Mouse (Mus musculus) heart, embryonic 14.5 days (tissue): Measurements from ENCODE around the gene Adgrg4. TPM values are rescaled to one million over a fixed set of nuclear protein-coding genes. Genes with fewer than 3 reads are reported as not detected.

Experiments used
- ATAC-seq: fragments of 200-750 bp; cut with Nextera tagmentation; 2 replicates; pipeline ENCODE4 v1.8.0; 2017; ENCODE audit warnings: low read depth, moderate TSS enrichment; ENCODE audit not compliant: insufficient number of reproducible peaks, insufficient read depth, low FRiP score
- H3K27ac ChIP-seq, 2 experiments: fragments of 200-500 bp in 1 of 2; fragments of 300-500 bp in 1 of 2; sonication (generic) in 1 of 2; replicated peaks in 1 of 2; 2 replicates each; pipeline ENCODE4 v1.5.1; 2012 to 2014; ENCODE audit warnings: low read depth in 2 of 2, low read length in 2 of 2, control low read depth in 1 of 2, mild to moderate bottlenecking in 1 of 2, mixed read lengths in 1 of 2; ENCODE audit not compliant: control insufficient read depth in 1 of 2, insufficient read depth in 1 of 2
- H3K27me3 ChIP-seq: fragments of 300-500 bp; sonication (generic); 2 replicates; pipeline ENCODE4 v1.6.1; 2014; ENCODE audit warnings: mild to moderate bottlenecking, low read length, control low read depth; ENCODE audit not compliant: control insufficient read depth, insufficient read depth
- H3K36me3 ChIP-seq: fragments of 300-500 bp; sonication (generic); 2 replicates; pipeline ENCODE4 v1.6.1; 2014; ENCODE audit warnings: mild to moderate bottlenecking, control low read depth, low read length, mixed read lengths; ENCODE audit not compliant: control insufficient read depth, insufficient read depth
- H3K4me1 ChIP-seq, 2 experiments: fragments of 200-500 bp in 1 of 2; fragments of 300-500 bp in 1 of 2; sonication (generic) in 1 of 2; 2 replicates each; pipeline ENCODE4 v1.6.1; 2012 to 2014; ENCODE audit warnings: low read length in 2 of 2, control low read depth in 1 of 2, mixed read lengths in 1 of 2; ENCODE audit not compliant: control insufficient read depth in 2 of 2, insufficient read depth in 2 of 2
- H3K4me2 ChIP-seq: fragments of 300-500 bp; sonication (generic); 2 replicates; pipeline ENCODE4 v1.6.1; 2014; ENCODE audit warnings: mild to moderate bottlenecking, low read length
- H3K4me3 ChIP-seq, 2 experiments: fragments of 200-500 bp in 1 of 2; fragments of 300-500 bp in 1 of 2; sonication (generic) in 1 of 2; 2 replicates each; pipeline ENCODE4 v1.5.1; 2012 to 2014; ENCODE audit warnings: low read length in 2 of 2, mild to moderate bottlenecking in 2 of 2, control low read depth in 1 of 2, low read depth in 1 of 2, moderate library complexity in 1 of 2; ENCODE audit not compliant: control insufficient read depth in 1 of 2, insufficient read depth in 1 of 2
- H3K9ac ChIP-seq: fragments of 300-500 bp; sonication (generic); 2 replicates; pipeline ENCODE4 v1.6.1; 2014; ENCODE audit warnings: mild to moderate bottlenecking, low read length
- H3K9me3 ChIP-seq: fragments of 300-500 bp; sonication (generic); 2 replicates; pipeline ENCODE4 v1.6.1; 2016; ENCODE audit warnings: low read length, control low read depth; ENCODE audit not compliant: control insufficient read depth
- WGBS: fragments of 180-500 bp; shearing (Covaris S2); extraction: QIAGEN DNeasy Blood & Tissue Kit; methylation state at CpG from one replicate; pipeline ENCODE4 v1.1.7; 2014; 5-methylcytosine and 5-hydroxymethylcytosine counted together
- polyA plus RNA-seq: library from polyadenylated mRNA; unstranded; fragments of >200 nt; fragmentation: Nextera tagmentation; extraction: Ambion mirVana; gene quantifications from 2 replicates; pipeline ENCODE4 v1.2.1, GENCODE M21; 2014

Gene Adgrg4
- polyA plus RNA-seq, result not detected in 2 replicates

DNA sequence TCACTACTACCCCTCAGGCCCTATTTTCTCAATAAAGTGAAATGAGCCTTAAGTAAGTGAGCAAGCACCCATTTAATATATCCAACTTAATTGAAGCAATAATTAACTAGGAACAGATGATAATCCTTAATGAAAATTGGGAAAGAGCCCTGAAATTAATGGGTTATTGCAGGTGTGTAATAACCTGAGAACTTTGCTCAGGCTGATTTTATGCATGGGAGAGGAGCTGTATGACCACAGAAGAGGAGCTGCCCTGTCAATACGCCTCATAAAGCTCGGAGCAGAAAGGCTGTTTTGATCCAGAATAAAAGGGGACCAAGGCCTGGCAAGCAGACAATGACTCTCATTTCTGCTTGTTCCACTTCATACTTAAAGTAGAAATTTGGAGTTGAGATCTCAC, at the start of gene Adgrg4:
Adgrg4 (plus strand) TSS at position 301 of the 400 bp plus-strand sequence.
- ATAC-seq, result no peak
- Histone ChIP-seq H3K36me3 (no peaks in the 10 kb centered on the region), H3K9ac (no peak within 1 kb of the TSS), H3K27ac (no peak within 1 kb of the TSS), H3K4me1 (no peaks in the 10 kb centered on the region), H3K4me2 (no peak within 1 kb of the TSS), H3K9me3 (no peaks in the 10 kb centered on the region), H3K4me3 (no peak within 1 kb of the TSS), H3K27me3 (no peaks in the 10 kb centered on the region)
- WGBS, result 72% methylated on average over 2 of the region's 2 CpGs

DNA sequence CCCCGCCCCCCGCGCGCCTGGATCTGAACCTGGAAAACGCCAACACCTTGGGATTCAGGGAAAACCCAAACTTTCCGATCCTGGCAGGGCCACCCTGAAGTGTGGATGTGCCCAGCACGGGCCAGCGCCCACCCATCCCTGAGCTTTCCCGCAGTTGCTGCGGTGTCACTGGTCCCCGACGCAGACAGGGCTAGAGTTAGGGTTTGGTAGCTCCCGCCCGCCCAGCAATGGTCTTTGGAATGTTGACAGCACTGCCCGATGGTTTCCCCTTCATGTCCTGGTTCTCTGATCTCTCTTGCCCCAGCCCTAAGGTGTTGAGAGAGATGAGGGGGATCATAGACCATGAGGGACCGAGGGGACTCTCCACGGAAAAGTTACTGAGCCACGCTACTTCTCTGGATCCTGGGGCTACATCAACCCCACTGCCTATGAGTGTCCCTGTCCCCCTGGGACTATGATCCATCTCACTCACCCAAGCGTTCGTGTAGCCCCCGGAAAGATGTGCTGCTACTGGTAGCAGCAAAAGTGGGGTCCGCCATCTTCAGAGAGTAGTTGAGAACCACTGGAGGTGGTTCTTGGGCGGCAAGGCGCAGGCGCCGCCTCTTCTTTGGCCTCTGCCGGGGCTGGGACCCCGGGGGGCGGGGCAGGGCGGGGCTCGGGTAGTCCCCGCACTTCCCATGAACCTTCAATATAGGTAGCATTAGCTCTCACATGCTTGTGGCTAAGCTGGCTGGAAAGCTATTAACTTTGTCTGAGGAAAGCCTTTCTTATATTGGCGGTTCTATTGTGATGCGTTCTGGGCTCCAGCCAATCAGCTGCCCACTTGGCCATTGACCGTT, 48.0 kb upstream of the Adgrg4 start, which contains the start of gene Map7d3:
Map7d3 (minus strand) TSS at position 562 of the 839 bp plus-strand sequence.
- Histone ChIP-seq H3K27ac (no peak within 1 kb of the TSS), H3K27me3 (no peaks in the 10 kb centered on the region), H3K9me3 (no peaks in the 10 kb centered on the region), H3K4me2 (peak within 1 kb of the TSS; percentile 70), H3K36me3 (no peaks in the 10 kb centered on the region), H3K4me1 (no peaks in the 10 kb centered on the region), H3K9ac (peak within 1 kb of the TSS; percentile 66), H3K4me3 (peak within 1 kb of the TSS; percentile 53 to 74)
- no peak for ATAC-seq
- 17% methylated on average over 35 of the region's 35 CpGs for WGBS

DNA sequence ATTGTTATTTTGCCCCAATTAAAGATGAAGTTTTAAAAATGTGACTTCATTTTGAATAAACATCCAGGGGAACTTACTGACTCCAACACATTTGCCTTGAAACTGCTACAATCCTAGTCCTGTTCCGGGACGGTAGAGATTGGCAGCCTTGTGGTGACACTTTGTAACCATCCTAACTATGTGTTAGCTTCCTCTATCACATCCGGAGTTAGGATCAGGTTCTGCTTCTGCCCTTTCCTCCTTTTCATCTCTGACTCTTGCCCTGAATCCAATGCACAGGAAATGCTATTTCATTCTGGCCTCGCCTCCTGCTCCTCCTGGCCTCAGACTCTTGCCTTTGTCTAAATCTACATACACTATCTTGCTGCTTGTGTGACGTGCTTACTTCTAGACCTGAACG, 42.5 kb upstream of the Adgrg4 start:
- ATAC-seq, result no peak
- Histone ChIP-seq H3K4me3 (no peak overlapping the region), H3K27ac (no peak overlapping the region), H3K4me1 (no peaks in the 10 kb centered on the region), H3K9me3 (no peaks in the 10 kb centered on the region), H3K36me3 (no peaks in the 10 kb centered on the region), H3K9ac (no peak overlapping the region), H3K27me3 (no peaks in the 10 kb centered on the region), H3K4me2 (no peak overlapping the region)
- WGBS, result 56% methylated on average over 6 of the region's 6 CpGs

DNA sequence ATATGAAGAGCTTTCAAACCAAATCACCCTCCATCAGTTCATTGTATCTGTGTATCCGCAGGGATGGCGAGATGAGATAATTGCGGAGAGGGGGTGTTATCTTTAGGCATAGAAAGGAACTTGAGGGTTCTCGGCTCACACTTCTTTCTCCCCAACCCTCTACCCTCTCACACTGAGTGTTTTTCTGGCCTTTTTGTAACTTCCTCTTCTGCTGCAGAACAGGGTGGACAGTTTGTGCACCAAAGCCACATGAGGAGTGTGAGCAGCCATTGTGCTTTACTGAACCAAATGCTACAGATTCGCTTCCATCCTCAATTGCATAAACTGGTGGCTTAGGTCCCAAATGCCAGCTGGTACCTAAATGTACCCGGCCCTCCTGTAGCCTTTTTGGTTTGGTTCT, 34.1 kb upstream of the Adgrg4 start:
- H3K27me3 ChIP-seq, result no peaks in the 10 kb centered on the region
- no peaks in the 10 kb centered on the region for H3K4me1 ChIP-seq
- no peaks in the 10 kb centered on the region for H3K9me3 ChIP-seq
- no peak overlapping the region for H3K27ac ChIP-seq
- no peak overlapping the region for H3K4me2 ChIP-seq
- no peak overlapping the region for H3K9ac ChIP-seq
- H3K4me3 ChIP-seq, result no peak overlapping the region
- WGBS, result 68% methylated on average over 6 of the region's 6 CpGs
- ATAC-seq, result no peak
- H3K36me3 ChIP-seq, result no peaks in the 10 kb centered on the region

DNA sequence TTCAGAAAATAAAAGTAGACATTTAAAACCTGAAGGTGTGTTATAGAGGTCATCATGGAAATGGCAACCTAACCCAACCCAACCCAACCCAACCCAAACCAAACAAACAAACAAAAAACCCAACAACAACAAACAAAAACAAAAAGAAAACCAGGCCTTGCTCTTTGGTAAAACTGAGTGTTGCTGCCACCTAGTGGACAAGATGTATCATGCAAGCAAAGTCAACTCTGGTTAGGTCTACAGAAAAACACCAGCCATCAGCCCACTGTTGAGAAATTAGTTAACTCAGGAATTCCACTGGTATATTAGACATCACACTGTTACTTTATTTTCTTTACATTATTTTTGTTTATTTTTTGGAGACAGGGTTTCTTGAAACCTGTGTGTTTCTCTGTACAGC, 30.6 kb upstream of the Adgrg4 start:
- Histone ChIP-seq H3K36me3 (no peaks in the 10 kb centered on the region), H3K4me1 (no peaks in the 10 kb centered on the region), H3K4me2 (no peak overlapping the region), H3K9me3 (no peaks in the 10 kb centered on the region), H3K9ac (no peak overlapping the region), H3K27me3 (no peaks in the 10 kb centered on the region), H3K27ac (no peak overlapping the region), H3K4me3 (no peak overlapping the region)
- ATAC-seq, result no peak

DNA sequence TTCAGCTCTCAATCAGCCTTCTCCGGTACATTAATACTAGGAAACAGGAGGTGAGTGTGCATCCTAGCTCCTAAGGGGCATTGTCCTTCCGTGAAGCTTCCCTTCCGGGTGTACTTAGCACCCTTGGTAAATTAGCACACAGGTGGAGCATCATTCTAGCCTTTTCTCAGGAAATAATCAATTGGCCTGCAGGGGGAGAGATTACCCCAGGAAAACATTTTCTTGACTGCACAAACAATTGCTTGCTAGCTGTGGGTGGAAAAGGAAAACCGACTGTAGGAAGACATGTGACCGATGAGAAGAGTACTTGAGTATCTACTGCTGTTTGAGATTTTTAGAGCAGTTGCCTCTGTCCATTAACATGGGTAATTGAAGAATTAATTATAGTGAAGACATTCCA, 28.7 kb upstream of the Adgrg4 start:
- WGBS, result 60% methylated on average over 5 of the region's 5 CpGs
- Histone ChIP-seq H3K4me2 (no peak overlapping the region), H3K36me3 (no peaks in the 10 kb centered on the region), H3K4me3 (no peak overlapping the region), H3K27me3 (no peaks in the 10 kb centered on the region), H3K9ac (no peak overlapping the region), H3K9me3 (no peaks in the 10 kb centered on the region), H3K4me1 (no peaks in the 10 kb centered on the region), H3K27ac (no peak overlapping the region)
- ATAC-seq, result no peak

DNA sequence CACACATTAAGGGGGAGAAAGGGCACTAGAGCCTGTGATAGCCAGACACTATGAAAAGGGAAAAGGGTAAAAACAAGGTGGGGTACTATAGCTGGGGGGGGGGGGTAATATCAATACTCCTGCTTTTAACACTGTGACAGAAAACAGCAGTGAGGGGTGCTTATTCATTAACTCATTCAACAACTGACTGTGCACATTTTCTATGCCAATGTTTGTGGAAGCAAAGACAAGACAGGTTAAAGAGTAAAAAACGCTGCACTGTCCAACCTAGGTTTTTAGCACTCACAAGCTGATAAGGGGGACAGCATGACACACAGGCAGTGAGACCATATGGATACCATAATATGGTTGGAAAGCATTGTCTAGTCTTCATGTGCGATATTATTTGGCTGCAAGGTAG, 142.9 kb downstream of the Adgrg4 start:
- no peaks in the 10 kb centered on the region for H3K9me3 ChIP-seq
- 69% methylated on average over 2 of the region's 2 CpGs for WGBS
- H3K36me3 ChIP-seq, result no peaks in the 10 kb centered on the region
- no peak for ATAC-seq
- no peak overlapping the region for H3K27ac ChIP-seq
- H3K4me1 ChIP-seq, result no peaks in the 10 kb centered on the region
- no peaks in the 10 kb centered on the region for H3K27me3 ChIP-seq
- no peak overlapping the region for H3K4me2 ChIP-seq
- H3K9ac ChIP-seq, result no peak overlapping the region
- H3K4me3 ChIP-seq, result no peak overlapping the region

DNA sequence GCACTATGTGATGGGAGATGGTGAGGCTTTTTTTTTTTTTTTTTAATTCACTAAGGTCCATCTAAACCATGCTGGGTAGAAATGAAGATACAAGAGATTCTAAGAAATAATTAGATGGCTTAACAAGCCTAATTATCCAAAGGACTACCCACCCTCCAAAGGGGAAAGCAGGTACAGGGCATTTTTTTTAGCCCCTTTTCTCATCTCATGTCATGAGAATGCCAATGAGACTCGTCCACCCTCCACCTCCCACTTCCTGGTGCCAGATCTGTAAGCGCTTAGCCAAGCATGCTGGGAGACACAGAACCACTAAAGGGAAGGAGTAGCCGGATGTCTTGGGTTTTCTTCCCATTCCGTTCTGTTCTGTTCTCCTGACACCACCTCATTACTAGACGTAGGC, 172.8 kb downstream of the Adgrg4 start, which contains the start of gene Brs3:
Brs3 (plus strand) TSS at position 301 of the 400 bp plus-strand sequence.
- Histone ChIP-seq H3K27ac (no peak within 1 kb of the TSS), H3K4me3 (no peak within 1 kb of the TSS), H3K9ac (no peak within 1 kb of the TSS), H3K27me3 (no peaks in the 10 kb centered on the region), H3K4me1 (no peaks in the 10 kb centered on the region), H3K36me3 (no peaks in the 10 kb centered on the region), H3K4me2 (no peak within 1 kb of the TSS), H3K9me3 (no peaks in the 10 kb centered on the region)
- WGBS, result 70% methylated on average over 5 of the region's 5 CpGs
- no peak for ATAC-seq
